Mouse (Mus musculus): ENCODE measurements at regions not wholly inside any gene's neighbourhood (a gene's known extent, or its start where the extent isn't known, plus 50 kb on each side); places are given as distances from the start of the nearest gene placed in this dataset.

DNA sequence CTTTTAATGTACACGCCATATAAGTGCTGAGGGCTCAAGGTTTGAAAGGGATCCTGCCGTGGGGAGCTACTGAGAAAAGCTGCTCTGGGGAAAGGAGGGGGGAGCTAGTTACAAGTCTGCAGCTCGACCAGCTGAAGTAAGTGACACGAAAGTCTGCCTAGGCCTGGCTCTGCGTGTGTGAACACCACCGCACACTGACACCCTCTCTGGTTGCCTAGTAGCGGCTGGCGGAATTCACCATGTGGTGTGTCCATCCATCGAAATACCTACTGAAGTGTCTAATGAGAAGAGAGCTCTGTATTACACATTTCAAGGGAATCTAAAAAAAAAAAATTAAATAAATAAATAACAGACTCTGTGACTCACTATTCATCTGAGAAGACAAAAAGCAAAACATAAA lies 813.4 kb downstream of the Diaph3 start:
- TF ChIP-seq GATA1 (IDR thresholded peaks at IDR 0.05; ENCODE audit: borderline replicate concordance, low read length) (no peak), FLI1 (IDR thresholded peaks at IDR 0.05; ENCODE audit: low read length) (no peak)
